Mouse (Mus musculus) CD8-positive naive resting alpha-beta T cell, adult 2 months (primary cell): ENCODE results near the gene Kcnip1.

ENCODE experiments used
- DNase-seq, 2 experiments: peaks; one replicate each; pipeline ENCODE4 v3.0.0; 2022; ENCODE audit warnings: low read depth in 2 of 2, low spot score in 2 of 2

Kcnip1 gene

DNA sequence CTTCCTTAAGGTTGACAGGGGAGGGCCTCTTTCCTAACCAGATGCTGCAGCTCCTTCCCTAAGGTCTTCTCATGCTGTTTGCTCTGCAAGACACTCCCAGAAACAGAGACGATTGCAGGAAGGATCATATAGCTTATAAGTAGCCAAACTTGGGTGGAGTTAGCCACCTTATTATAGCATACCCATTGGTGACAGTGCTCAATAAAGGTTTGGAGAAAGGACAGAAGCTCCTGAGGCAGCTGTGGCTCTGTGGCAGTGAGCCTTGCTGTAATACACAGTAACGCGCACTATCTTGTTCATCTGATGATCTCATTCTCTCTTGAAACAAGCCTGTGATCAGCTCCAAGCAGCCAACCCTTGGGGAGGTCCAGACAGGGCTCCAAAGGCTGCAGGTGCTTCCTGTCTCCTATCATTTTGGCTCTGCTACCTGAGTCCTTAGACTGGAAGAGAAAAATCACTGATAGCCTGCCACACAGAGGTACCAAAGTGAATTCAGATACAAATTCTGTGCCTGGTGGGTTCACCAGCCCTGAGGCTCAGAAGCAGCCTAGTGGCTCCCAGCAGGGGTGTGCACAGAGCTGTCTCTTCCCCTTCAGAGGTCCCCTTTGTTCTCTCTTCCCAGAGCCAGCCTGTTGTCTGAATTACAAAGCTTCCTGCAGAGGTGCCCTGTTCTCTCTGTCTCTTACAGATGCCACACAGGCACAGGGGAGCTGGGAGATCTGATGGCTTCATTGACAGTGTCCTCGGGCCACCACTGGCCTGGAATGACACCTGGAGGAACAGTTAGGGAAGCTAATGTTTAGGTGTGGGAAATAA lies 84.4 kb downstream of the Kcnip1 start:
- DNase-seq: no peak

DNA sequence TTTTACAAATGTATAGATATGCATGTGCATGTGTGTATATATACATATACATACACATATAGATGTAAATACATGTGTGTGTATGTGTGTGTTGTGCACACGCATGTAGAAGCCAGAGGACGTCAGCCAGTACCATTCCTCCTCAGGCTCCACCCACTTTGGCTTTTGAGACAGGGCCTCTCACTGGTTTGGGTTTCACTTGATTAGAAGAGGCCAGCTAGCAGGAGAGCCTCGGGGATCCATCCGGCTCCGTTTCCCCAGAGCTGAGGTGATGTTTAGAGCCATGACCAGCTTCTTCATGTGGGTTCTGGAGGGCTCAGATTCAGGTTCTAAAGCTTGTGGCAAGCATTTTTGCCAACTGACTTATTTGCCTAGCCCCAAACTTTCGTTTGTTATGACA lies 89.5 kb downstream of the Kcnip1 start:
- DNase-seq: no peak

DNA sequence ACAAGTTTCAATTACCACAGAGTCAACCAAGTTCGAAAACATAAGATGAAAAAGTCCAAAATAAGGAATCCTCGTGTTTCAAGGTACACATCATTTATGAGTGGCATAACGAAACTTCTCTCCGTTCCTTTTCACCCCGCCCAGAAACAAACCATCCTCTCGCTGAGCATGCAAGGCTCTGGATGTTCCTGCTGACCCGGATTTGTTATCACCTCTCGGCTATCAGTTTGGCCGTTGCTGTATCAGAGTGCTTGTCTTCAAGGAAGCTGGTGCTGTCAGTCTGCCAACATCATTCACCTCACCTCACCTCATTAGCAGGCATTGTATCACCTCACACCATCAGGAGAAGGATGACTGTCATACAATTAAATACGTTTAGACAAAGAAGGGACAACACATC lies 90.6 kb downstream of the Kcnip1 start:
- no peak for DNase-seq

DNA sequence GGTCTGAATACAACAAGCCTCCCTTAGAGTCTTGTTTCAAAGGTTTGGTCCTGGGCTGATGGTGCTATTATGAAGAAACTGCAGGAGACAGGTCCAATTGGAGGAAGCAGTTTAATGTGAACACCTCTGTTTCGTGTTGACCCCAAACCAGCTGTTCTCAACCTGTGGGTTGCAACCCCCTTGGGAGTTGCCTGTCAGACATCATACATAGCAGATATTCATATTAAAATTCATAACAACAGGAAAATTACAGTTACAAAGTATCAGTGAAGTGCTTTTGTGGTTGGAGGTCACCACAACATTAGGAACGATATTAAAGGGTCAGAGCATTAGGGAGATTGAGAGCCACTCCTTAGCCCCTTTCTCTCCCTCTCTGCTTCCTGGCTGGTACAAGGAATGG lies 91.2 kb downstream of the Kcnip1 start:
- DNase-seq: no peak

DNA sequence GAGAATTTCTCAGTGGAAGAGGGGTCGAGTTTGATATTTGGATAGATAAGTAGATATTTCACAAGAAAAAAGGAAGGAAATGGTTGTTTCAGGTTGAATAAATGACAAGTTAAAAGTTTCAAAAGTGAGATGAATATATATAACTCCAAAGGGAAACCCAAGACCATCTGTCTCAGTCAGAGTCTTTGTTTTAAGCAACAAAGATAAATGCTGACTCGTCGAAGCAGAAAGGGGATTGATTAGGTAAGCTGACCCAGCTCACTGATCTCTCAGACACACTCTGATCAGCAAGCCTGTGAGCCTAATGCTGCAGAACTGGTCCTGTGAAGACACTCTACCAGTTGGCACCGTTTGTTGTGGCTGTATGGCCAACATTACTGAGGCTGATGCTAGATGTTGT lies 101.9 kb downstream of the Kcnip1 start:
- DNase-seq: no peak

DNA sequence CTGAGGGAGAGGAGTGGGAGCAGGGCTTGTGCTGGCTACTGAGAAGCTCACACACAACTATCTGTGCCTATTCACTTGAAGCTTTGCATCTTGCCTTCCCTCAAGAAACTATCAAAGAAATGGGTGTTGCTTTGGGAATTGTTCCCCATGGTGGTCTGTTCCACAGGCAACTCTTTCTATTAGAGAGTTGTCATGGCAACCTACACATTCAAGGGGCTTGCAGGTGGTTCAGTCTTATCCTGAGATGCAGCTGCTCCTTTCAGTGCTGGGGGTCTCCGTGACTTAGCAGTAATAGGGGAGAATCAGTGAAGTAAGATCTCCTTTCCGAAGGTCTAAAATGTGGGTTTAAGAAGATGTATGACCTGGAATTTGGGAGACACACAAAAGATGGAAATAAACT lies 102.6 kb downstream of the Kcnip1 start:
- no peak for DNase-seq

DNA sequence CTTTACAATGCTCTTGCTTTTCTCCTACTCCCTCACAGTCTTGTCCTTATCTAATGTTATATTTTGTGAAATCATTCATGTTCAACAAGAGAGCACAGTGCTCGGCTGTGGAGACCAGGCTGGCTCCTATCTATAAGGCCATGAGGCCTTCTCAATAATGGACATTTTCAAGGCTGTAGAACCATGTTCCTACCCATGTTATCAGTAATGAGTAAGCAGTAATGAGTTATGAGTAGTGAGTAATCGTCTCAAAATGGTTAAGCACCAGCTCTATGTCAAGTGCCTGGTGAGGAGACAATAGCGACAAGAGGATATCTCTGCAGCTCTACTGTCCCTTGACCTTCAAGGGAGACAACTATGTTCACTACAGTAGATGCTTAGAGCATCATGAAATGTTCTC lies 105.3 kb downstream of the Kcnip1 start:
- DNase-seq: no peak

DNA sequence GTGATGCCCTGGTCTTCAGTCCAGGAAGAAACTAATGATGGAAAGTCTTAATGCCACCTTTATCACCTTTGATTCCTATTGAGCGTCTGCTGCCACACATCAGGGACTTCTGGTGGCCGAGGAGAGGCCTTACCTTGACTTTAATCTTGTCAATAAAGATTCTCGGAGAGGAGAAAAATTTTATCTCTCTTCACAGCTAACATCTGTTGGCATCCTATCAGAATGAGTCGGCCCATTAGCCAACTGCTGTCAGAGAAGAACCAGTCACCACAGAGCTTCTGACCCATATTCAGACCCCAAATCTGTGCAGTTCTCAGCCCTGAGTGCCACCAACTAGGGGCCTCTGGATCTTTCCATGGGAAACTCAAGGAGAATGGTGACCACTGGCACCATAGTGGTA lies 107.0 kb downstream of the Kcnip1 start:
- DNase-seq: no peak

DNA sequence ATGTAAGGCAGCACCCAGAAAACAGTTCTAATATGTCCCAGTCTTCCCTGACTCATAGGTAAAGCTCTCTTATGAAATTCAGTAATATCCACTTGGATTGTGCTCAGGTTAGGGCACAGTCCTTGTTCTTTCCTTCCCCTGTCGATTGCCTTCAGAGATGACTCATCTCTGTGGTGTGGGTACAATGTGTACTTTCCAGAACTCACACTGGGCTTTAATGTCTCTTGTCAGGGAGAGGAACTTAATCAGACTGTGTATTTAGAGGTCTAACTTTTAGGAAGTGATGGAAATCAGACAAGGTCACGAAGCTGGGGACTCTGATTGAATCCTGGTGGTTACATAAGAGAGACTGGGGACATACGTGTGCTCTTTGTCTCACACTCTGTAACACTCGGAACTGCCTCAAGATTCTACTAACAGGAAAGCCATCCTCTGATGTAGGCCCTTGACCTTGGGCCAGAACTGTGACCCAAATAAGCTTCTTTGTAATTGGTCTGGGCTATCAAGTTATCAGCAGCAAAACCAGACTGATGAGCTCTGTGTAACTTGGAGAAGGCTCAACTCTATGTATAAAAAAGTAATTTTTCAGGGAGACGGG lies 110.1 kb downstream of the Kcnip1 start:
- DNase-seq: no peak

DNA sequence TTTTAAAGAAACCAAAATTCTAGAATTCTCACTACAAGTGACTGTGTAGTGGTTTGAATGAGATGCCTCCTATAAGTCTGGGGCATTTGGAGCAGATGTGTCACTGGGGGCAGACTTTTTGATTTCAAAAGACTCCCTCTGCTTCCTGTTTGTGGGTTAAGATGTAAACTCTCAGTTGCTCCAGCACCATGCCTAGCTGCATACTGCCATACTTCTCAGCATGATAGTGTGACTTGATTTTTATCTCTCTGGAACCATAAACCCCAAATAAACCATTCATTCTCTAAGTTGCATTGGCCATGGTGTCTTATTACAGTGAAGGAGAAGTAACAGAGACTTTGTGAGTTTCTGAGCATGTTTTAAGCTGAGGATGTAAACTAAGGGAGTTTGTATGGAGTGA lies 118.0 kb downstream of the Kcnip1 start:
- DNase-seq: no peak

DNA sequence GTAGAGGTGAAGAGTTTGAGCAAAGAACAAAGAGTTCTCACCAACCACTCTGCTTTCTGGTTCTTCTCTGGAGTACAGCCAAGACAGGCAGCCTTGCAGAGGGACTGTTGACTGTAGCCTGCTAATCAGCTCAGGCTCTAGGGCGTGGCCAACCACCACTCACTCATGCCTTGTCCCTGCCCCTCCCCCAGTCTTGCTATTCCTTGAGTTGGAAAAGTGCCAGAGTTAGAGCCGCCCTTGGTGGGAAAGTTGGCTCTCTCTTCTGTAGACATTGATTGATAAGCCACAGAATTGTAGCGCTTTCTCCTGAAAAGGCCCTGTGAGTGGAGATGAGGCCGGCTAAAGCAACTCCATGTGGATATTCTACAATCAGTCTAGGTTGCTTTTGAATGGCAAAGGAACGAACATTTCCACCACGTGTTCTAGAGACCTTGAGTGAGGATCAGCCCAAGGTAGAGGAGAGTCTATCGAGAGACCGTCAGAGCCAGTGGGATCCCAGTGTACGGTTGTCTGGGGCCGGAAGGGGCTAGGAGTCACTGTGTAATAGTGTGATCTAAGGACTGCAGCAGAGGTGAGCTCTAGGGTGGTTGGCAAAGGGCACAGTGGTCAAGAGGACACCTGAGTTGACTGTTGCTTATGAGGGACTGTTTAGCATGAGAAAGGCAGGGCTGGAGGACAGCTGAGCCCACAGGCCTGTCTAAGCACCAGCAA lies 119.7 kb downstream of the Kcnip1 start:
- DNase-seq: no peak

DNA sequence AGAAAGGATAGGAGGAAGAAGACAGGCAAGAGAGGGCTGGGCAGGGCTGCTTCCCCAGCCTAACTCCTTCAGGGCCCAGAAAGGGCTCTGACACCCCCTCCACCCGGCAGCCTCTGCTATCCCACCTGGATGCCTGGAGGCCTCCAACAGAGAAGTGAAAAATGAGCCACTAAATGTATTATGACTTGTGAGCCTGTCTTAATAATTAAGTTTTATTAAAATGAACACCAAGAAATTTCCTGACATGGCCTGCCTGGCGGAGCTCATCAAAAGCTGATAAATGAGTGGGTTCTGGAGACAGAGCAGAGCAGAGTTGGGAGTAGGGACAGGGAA lies 120.3 kb downstream of the Kcnip1 start:
- DNase-seq: no peak

DNA sequence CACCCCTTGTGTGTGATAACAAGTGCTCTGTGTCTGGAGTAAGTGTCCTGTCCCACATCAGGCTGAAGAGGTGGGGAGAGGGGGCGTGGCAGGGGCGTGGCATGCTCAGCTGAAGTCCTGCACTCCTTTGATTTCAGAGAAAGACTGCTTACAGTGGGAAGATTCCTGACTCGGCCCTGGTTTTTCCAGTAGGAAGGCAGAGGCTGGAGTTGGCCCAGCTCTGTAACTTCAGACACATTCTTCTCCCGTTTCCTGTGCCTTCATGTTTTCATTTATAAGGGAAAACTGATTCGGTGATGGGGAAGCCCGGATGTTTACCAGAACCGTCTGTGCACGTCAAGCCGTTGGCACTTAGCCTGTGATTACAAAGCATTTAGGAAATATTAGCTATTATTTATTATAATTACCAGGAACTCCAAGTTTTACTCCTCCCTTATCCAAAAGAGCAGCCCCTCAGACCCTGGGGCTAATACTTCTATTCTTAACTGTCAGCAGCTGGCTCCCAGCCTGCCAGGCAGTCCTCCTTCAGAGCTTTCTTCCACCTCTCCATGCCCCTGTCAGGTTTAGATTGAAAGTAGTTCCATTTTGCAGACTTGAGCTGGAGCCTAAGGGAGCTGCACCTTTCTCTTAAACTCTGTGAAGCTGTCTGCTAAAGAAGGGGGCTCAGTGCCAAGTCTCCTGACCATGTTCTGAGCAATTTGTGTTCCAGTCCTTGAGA lies 120.8 kb downstream of the Kcnip1 start:
- no peak for DNase-seq

DNA sequence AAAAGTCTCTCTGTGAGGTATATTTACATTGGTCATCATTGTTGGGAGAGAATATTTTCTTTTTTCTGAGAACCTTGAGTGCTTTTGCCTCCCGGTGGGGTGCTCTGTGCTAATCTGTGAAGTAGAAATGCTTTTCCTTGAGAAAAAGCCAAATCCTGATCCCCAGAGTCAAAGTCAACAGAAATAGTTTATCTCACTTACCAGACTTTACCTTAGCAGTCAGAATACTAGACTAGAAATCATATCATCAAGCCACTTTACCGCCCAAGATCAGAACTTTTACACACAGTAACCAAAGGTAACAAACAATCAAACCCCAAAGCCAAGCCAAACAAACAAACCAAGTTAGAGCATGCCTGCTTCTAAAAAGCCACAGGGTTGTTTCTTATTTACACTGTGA lies 122.7 kb downstream of the Kcnip1 start:
- no peak for DNase-seq

DNA sequence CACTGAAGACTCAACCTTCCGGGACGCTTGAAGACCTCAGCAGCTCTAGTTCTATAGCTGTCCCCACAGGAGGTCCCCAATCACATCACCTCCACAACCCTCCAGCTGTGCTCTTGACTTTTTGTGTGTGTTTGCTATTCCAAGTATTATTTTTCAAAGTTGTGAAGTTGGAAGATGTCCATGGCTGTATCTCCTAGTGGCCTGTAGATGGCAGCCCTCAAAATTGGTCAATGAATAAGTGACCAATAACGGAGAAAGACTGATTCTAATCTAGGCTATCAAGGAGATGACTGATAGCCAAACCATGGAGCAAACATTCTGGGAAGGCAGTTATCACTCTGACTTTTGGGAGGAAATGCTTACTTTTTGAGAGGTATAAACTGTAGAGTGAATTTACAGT lies 123.4 kb downstream of the Kcnip1 start:
- no peak for DNase-seq

DNA sequence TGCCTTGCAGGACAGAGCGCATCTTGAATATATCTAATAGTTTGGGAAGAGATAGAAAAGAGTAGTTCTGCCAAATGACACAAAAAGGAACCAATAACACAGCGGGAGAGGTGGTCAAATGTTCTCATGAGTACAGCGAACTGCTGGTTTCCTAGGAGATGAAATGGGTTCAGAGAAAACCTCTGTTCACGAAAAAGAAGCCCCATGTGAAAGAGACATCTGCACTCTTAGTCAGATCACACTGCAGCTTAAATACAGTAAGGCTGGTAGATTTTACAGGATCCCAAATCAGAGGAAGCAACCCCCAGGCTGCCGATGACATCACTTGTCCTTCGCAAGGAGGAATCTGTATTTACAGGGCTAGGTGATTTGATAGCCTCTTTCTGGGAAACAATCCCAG lies 126.2 kb downstream of the Kcnip1 start:
- DNase-seq: no peak

DNA sequence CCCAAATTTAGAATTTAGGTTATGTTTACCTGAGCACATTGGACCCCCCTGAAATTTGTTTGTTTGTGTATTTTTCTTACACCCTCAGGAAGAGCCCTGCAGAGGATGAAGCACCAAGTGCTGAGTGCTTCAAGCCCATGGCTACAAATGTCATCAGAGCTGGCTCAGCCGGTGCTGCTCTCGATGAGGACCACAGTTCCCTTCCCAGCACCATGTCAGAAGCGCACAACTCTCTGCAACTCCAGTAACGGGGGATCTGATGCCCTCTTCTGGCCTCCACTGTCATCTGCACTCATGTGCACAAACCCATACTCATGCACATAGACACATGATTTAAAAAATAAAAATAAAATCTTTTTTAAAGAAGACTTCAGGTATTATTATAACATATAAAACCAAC lies 128.7 kb downstream of the Kcnip1 start:
- no peak for DNase-seq

DNA sequence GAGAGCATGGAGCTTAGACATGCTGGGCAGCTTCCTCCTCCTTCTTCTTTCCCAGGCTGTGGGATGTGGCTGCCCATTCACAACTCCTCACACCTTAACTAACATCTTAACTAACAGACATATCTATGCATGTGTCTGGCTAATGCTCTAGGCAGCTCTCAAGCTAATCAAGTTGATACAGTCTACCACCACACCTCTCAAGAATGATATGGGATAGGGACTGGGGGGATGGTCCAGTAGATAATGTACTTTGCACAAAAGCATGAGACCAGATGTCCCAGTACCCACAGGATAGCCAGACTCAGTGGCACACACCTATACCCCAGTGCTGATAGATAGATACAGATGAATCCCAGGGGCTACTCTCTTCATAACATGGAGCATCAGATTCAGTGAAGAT lies 131.1 kb downstream of the Kcnip1 start:
- DNase-seq: no peak

DNA sequence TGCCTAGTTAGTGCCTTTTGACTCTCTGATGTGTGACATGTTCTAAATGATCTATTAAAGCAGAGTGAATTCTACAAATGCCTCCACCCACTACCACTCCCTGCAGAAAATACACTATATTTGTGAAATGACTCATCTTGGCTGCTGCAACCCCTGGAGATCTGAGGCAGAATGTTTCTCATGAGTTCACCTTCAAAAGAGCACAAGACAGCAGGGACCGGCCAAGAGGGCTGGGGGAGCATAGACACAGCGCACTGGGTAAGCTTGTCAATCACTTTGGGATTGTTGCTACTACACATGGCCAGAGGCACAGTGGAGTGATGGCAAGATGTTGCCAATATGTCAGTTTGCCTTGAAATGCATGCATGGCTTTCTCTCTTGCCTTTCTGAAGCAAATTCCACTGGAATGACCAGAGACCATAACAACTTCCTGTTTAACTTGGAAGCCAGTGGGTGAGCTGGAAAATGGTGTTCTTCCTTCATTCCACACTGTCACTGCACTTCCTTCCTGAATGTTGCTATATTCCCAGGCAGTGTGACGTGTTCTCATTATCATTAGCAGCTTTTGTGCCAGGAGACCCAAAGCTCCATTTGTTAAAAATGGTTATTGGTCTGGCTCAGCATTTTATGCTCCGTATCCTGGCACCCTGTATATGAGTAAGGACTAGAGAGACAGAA lies 131.9 kb downstream of the Kcnip1 start:
- no peak for DNase-seq

DNA sequence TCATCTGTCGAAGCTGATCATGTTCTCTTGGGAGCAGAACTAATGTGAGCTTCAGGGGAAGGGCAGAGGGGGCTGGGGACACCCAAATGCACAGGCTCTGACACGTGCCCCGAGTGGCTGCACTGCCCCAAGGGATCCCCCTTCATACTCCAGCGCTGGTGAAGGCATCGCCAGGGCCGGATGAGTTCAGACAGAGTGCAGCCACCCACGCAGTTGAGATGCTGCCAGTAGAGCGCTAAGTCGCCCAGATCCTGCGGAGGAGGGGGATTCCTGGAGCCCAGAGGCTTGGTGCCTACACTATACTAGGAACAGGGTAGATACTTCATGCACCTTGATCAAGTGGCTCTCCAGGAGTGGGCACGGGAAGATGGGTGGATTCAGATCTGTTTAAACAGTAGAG lies 143.3 kb downstream of the Kcnip1 start:
- no peak for DNase-seq

DNA sequence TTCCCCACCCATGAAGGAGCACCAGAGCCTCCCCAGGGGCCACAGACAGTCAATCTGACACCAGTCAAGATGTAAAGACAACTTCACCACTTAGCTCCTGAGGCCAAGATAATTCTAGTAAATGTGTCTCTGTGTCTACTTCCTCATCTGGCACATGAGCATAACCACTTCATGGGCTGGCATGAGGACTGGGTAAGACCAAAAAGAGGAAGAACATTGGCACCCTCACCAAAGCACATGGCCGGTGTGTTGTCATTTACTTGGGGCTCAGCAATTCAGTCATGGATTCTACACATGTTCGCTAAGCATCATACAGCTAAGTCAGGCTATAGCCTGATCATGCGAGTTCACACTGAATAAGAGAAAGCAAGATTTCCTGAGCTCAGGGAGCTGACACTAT lies 144.3 kb downstream of the Kcnip1 start:
- no peak for DNase-seq
